Mouse (Mus musculus) embryonic facial prominence, embryonic 13.5 days (tissue): ENCODE measurements around the gene Ramp3. TPM values are rescaled to one million over a fixed set of nuclear protein-coding genes. Genes with fewer than 3 reads are reported as not detected.
"Not testable (repeated sequence)": the region's sequence is repeated elsewhere in the genome, so short reads cannot be mapped to it uniquely, and the experiment has no call there.

Experiments used
- ATAC-seq: fragments of 200-750 bp; cut with Nextera tagmentation; 2 replicates; pipeline ENCODE4 v1.8.0; 2017; ENCODE audit warnings: low read depth; ENCODE audit not compliant: insufficient number of reproducible peaks, insufficient read depth, low FRiP score, low TSS enrichment
- H3K27ac ChIP-seq: fragments of 300-500 bp; sonication (generic); 2 replicates; pipeline ENCODE4 v1.5.1; 2015; ENCODE audit warnings: moderate library complexity, mild to moderate bottlenecking, inconsistent platforms
- H3K27me3 ChIP-seq: fragments of 300-500 bp; sonication (generic); 2 replicates; pipeline ENCODE4 v1.6.1; 2015; ENCODE audit warnings: mild to moderate bottlenecking, inconsistent platforms
- H3K36me3 ChIP-seq: fragments of 300-500 bp; sonication (generic); 2 replicates; pipeline ENCODE4 v1.6.1; 2015; ENCODE audit warnings: mild to moderate bottlenecking, inconsistent platforms
- H3K4me1 ChIP-seq: fragments of 300-500 bp; sonication (generic); 2 replicates; pipeline ENCODE4 v1.6.1; 2015; ENCODE audit warnings: inconsistent platforms
- H3K4me2 ChIP-seq: fragments of 300-500 bp; sonication (generic); 2 replicates; pipeline ENCODE4 v1.6.1; 2015; ENCODE audit warnings: moderate library complexity, mild to moderate bottlenecking, inconsistent platforms
- H3K4me3 ChIP-seq: fragments of 300-500 bp; sonication (generic); 2 replicates; pipeline ENCODE4 v1.5.1; 2015; ENCODE audit warnings: mild to moderate bottlenecking, inconsistent platforms
- H3K9ac ChIP-seq: fragments of 300-500 bp; sonication (generic); 2 replicates; pipeline ENCODE4 v1.6.1; 2015; ENCODE audit warnings: mild to moderate bottlenecking, inconsistent platforms
- H3K9me3 ChIP-seq: fragments of 300-500 bp; sonication (generic); 2 replicates; pipeline ENCODE4 v1.6.1; 2016; ENCODE audit warnings: inconsistent platforms
- WGBS: fragments of 180-500 bp; shearing (Covaris S2); methylation state at CpG from one replicate; pipeline ENCODE4 v1.1.7; 2015; ENCODE audit warnings: mixed read lengths; 5-methylcytosine and 5-hydroxymethylcytosine counted together
- polyA plus RNA-seq: library from polyadenylated mRNA; unstranded; fragments of >200 nt; fragmentation: Nextera tagmentation; extraction: Ambion mirVana; gene quantifications from 2 replicates; pipeline ENCODE4 v1.2.1, GENCODE M21; 2015

Ramp3 gene
- polyA plus RNA-seq, 1 experiment from 2014 or later, result 6.7 TPM

- 79% methylated on average over 6 of the region's 6 CpGs for WGBS
Measured at GRCm38 (mm10) chr11:6639072-6639471, 19.2 kb upstream of the Ramp3 start.

DNA sequence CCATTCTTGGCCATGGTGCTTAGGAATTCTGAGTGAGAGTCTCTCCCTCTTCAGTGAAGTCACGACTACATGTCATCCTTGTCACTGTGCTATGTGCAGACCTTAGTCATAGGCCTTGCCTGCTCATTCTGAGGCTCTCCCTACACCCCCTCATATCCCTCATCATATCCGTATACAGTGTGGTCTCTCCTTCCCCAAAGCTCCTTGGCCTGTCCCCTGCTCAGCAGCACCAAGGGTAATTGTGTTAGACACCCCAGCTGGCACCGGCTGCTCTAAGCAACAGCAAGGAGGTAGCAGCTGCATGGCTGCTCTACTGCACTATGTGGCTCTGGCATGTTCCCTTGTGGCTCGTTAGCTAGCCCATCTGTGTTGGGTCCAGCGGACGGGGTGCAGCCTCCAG is 13.8 kb upstream of the Ramp3 start:
- Histone ChIP-seq H3K9ac (no peak overlapping the region), H3K4me1 (no peaks in the 10 kb centered on the region), H3K4me2 (no peak overlapping the region), H3K4me3 (no peak overlapping the region), H3K27ac (no peak overlapping the region), H3K27me3 (no peaks in the 10 kb centered on the region), H3K36me3 (no peaks in the 10 kb centered on the region), H3K9me3 (no peaks in the 10 kb centered on the region)
- ATAC-seq, result no peak
- WGBS, result 79% methylated on average over 6 of the region's 6 CpGs

More at GRCm38 (mm10) chr11:6639072-6639471, 19.2 kb upstream of the Ramp3 start:
- ATAC-seq, result no peak
- Histone ChIP-seq H3K9ac (no peak overlapping the region), H3K9me3 (no peaks in the 10 kb centered on the region), H3K4me1 (no peaks in the 10 kb centered on the region), H3K27ac (no peak overlapping the region), H3K4me3 (no peak overlapping the region), H3K36me3 (no peaks in the 10 kb centered on the region), H3K27me3 (no peaks in the 10 kb centered on the region), H3K4me2 (no peak overlapping the region)

- H3K27me3 ChIP-seq, result 0 out of 2 replicates have a peak, but pooled peaks cover 3% of the 10 kb centered on the region
- no peaks in the 10 kb centered on the region for H3K36me3 ChIP-seq
- WGBS, result 61% methylated on average over 9 of the region's 9 CpGs
- H3K9ac ChIP-seq, result no peak overlapping the region
- no peak overlapping the region for H3K4me3 ChIP-seq
- H3K27ac ChIP-seq, result no peak overlapping the region
- H3K9me3 ChIP-seq, result no peaks in the 10 kb centered on the region
- no peaks in the 10 kb centered on the region for H3K4me1 ChIP-seq
- no peak overlapping the region for H3K4me2 ChIP-seq
- ATAC-seq, result no peak
Measured at GRCm38 (mm10) chr11:6647831-6648724, 10.2 kb upstream of the Ramp3 start.

DNA sequence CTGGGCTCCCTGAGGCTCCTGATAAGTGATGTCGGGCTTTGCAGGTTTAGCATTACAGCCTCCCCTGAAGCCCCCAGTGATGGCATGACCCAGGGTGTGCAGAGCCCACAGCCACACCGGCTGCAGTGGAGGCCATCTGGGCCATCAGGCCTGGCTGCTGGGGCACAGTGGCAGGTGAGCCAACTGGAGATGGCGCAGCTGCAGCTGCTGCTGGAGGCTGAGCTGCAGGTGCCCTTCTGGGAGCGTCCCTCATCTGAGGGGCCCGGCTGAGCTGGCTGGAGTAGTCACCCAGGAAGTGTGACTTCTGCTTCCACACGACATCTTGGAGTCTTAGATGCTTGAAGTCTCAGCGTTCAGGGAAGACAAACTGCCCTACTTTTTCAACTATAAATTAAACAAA is 7.8 kb upstream of the Ramp3 start:
- Histone ChIP-seq H3K4me2 (no peak overlapping the region), H3K9me3 (no peaks in the 10 kb centered on the region), H3K36me3 (no peaks in the 10 kb centered on the region), H3K4me1 (no peaks in the 10 kb centered on the region), H3K27ac (no peak overlapping the region), H3K27me3 (0 out of 2 replicates have a peak, but pooled peaks cover 3% of the 10 kb centered on the region), H3K4me3 (no peak overlapping the region), H3K9ac (no peak overlapping the region)
- ATAC-seq, result no peak
- WGBS, result 64% methylated on average over 7 of the region's 7 CpGs

DNA sequence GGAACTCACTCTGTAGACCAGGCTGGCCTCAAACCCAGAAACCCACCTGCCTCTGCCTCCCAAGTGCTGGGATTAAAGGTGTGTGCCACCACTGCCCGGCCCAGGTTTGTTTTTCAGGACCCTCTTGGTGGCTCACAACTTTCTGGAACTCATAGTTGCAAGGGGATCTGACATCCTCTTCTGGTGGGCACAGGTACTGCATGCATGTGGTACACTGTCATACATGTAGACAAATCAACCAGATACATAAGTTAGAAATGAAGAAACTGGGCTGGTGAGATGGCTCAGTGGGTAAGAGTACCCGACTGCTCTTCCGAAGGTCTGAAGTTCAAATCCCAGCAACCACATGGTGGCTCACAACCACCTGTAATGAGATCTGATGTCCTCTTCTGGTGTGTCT is 5.3 kb upstream of the Ramp3 start:
- H3K4me1 ChIP-seq, H3K9me3 ChIP-seq, H3K27ac ChIP-seq, H3K36me3 ChIP-seq, H3K4me2 ChIP-seq, ATAC-seq, H3K4me3 ChIP-seq, H3K9ac ChIP-seq: not testable (repeated sequence)
- WGBS, result 79% methylated on average over 3 of the region's 3 CpGs
- peaks cover 20% of the 10 kb centered on the region for H3K27me3 ChIP-seq

DNA sequence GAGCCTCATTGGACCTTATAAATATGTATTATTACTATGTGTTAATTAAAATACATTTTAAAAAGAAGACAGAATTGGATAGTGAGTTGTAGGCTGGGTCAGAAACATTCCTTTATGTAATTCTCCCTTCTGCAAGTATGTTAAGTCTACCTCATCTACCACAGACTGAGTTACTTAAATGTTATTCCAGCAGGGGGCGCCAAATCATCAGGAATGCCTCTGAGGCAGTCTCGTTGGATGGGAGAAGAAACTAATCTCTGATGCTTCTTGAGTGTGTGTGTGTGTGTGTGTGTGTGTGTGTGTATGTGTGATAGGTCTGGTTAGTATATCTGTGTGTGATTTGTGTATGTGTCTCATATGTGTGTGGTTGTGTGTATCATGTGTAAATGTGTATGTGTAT is 3.4 kb upstream of the Ramp3 start:
- Histone ChIP-seq H3K9ac (no peak overlapping the region), H3K4me3 (no peak overlapping the region), H3K9me3 (no peaks in the 10 kb centered on the region), H3K27me3 (peaks cover 20% of the 10 kb centered on the region), H3K36me3 (no peaks in the 10 kb centered on the region), H3K27ac (no peak overlapping the region), H3K4me2 (no peak overlapping the region), H3K4me1 (peaks cover 3% of the 10 kb centered on the region; the same call in 1 of the 2 replicates)
- 0% methylated on average over 2 of the region's 2 CpGs for WGBS
- no peak for ATAC-seq

DNA sequence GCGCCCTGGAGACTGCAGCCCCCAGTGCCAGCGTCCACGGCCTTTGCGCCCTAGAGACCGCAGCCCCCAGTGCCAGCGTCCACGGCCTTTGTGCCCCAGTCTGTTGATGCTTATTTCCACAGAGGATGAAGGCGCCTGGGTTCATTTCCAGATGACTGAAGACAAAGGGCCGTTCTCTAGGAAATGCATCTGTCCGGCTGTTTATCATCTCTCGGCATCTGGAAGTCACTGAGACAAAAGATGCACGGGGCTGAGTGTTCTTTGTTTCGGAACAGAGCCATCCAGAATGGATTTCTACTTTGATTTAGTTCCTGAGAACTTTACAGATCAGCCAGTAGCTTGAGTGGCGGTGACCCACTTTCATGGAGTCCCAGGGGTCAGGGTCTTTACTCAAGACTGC is 2.9 kb downstream of the Ramp3 start:
- Histone ChIP-seq H3K9ac (no peak overlapping the region), H3K27me3 (peaks cover 11% of the 10 kb centered on the region), H3K4me3 (no peak overlapping the region), H3K4me1 (peaks cover 3% of the 10 kb centered on the region; the same call in 1 of the 2 replicates), H3K27ac (no peak overlapping the region), H3K9me3 (no peaks in the 10 kb centered on the region), H3K4me2 (no peak overlapping the region), H3K36me3 (no peaks in the 10 kb centered on the region)
- no peak for ATAC-seq
- WGBS, result 74% methylated on average over 14 of the region's 14 CpGs

DNA sequence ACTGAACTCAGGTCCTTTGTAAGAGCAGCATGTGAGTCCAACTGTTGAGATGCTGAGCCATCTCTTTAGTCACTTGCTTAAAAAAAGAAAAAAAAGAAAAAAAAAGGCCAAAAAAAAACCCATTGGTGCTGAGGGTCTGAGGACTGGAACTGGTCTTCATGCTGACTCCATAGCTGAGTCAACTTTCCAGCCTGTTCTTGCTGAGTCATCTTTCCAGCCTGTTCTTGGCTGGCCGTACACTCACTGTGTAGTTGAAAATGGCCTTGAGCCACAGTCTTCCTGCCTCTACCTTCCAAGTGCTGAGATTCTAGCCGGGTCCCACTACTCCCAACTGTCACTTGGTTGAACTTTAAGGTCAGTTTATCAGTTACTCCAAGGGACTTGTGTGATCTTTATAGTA is 8.3 kb downstream of the Ramp3 start:
- H3K4me3 ChIP-seq, result no peak overlapping the region
- H3K36me3 ChIP-seq, result no peaks in the 10 kb centered on the region
- no peak overlapping the region for H3K9ac ChIP-seq
- ATAC-seq, result no peak
- H3K27me3 ChIP-seq, result no peaks in the 10 kb centered on the region
- no peaks in the 10 kb centered on the region for H3K9me3 ChIP-seq
- H3K4me2 ChIP-seq, result no peak overlapping the region
- no peak overlapping the region for H3K27ac ChIP-seq
- WGBS, result 83% methylated on average over 2 of the region's 2 CpGs
- H3K4me1 ChIP-seq, result no peaks in the 10 kb centered on the region

DNA sequence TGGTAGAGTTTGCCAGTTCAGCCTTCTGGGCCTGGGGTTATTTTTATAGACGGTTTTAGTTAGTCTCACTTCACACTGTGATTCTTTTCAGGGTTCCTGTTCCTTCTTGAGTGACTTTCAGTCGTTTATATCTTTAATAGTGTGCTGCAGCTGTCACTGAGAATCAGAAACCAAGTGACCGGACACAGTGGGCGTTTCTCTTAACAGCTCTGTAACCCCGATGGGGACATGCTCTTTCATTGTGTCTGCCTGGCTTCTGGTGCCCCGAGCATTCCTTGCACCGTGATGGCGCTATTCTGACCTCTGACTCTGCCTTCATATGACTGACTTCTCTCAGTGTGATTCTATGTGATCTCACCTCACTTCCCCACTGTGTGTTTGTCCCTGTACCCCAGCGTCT is 10.7 kb downstream of the Ramp3 start:
- WGBS, result 30% methylated on average over 9 of the region's 9 CpGs
- H3K27ac ChIP-seq, result no peak overlapping the region
- no peaks in the 10 kb centered on the region for H3K4me1 ChIP-seq
- no peaks in the 10 kb centered on the region for H3K9me3 ChIP-seq
- no peak for ATAC-seq
- no peaks in the 10 kb centered on the region for H3K27me3 ChIP-seq
- no peak overlapping the region for H3K4me3 ChIP-seq
- H3K36me3 ChIP-seq, result no peaks in the 10 kb centered on the region
- no peak overlapping the region for H3K9ac ChIP-seq
- H3K4me2 ChIP-seq, result no peak overlapping the region

DNA sequence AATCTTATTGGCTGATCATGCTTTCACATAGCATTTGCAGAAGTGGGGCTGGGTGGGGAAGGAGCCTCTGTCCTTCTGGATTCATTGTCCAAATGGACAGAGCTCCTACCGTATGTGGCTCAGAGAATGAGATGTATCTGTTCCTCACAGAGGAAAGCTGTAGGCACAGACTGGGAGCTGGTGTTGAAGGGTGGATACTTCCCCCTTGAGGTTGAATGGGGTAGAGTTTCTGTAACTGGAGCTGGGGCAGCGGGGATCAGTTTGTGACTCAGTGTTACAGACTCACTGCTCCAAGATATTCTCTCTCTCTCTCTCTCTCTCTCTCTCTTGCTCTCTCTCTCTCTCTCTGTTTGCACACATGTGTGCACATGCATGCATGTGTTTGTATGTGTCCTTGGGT is 11.7 kb downstream of the Ramp3 start:
- Histone ChIP-seq H3K9ac (no peak overlapping the region), H3K27ac (no peak overlapping the region), H3K4me3 (no peak overlapping the region), H3K9me3 (no peaks in the 10 kb centered on the region), H3K4me1 (no peaks in the 10 kb centered on the region), H3K4me2 (no peak overlapping the region), H3K27me3 (no peaks in the 10 kb centered on the region), H3K36me3 (no peaks in the 10 kb centered on the region)
- WGBS, result 41% methylated on average over 2 of the region's 2 CpGs
- ATAC-seq, result no peak

DNA sequence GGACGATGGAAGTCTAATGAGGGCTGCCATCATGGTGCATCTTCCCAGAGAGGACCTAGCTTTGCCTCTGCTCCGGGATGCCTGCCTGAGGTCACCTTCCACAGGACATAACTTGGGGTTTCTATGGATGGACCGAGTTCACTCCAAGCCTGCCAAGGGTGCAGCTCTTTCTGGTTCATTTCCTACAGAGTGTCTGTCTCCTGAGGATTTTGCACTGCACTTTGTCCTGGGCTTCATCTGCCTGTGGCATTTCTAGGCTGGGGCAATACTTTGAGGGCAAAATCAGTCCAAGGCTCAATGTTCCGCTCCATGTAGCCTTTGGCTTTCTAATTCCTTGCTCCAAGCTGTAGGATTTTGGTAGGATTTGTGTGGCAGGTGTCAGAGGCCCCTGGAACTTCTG is 12.5 kb downstream of the Ramp3 start:
- H3K27ac ChIP-seq, result no peak overlapping the region
- ATAC-seq, result no peak
- H3K36me3 ChIP-seq, result no peaks in the 10 kb centered on the region
- H3K4me3 ChIP-seq, result no peak overlapping the region
- H3K9me3 ChIP-seq, result no peaks in the 10 kb centered on the region
- H3K4me2 ChIP-seq, result no peak overlapping the region
- no peaks in the 10 kb centered on the region for H3K4me1 ChIP-seq
- no peaks in the 10 kb centered on the region for H3K27me3 ChIP-seq
- no peak overlapping the region for H3K9ac ChIP-seq
- WGBS, result 92% methylated on average over 4 of the region's 4 CpGs

- Histone ChIP-seq H3K9ac (no peak overlapping the region), H3K9me3 (no peaks in the 10 kb centered on the region), H3K4me2 (no peak overlapping the region), H3K4me1 (no peaks in the 10 kb centered on the region), H3K36me3 (no peaks in the 10 kb centered on the region), H3K4me3 (no peak overlapping the region), H3K27ac (no peak overlapping the region), H3K27me3 (no peaks in the 10 kb centered on the region)
- 89% methylated on average over 9 of the region's 9 CpGs for WGBS
- no peak for ATAC-seq
Measured at GRCm38 (mm10) chr11:6674701-6675100, 16.4 kb downstream of the Ramp3 start.
